Mouse (Mus musculus) adrenal gland, adult (tissue): ENCODE results near the gene Slc22a8.

Experiments
- DNase-seq, 2 experiments: peaks; one replicate each; pipeline ENCODE4 v3.0.0; 2022 to 2023; ENCODE audit warnings: low spot score in 1 of 2; ENCODE audit not compliant: inconsistent age in 2 of 2

Gene Slc22a8

DNA sequence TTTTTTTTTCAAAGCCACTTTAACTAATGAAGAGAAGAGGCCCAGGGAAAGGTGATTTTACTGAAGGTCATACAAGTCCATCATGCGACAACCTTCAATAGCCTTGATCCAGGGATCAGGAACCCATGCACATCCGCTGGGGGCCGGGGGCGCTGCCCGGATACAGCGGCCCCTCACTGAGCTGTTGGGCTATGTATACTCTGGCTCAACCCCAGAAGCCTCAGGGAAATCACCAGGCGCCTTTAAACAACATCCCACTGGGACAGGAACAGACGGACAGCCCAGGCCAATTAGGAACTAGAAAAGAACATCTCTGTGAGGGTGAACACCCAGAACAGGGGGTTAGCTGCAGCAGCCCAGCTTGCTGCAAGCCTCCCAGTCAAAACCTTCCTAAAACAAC lies at the start of gene Slc22a8:
Gene Slc22a8 (plus strand): TSS at position 301 of the 400 bp plus-strand sequence.
- no peak for DNase-seq

DNA sequence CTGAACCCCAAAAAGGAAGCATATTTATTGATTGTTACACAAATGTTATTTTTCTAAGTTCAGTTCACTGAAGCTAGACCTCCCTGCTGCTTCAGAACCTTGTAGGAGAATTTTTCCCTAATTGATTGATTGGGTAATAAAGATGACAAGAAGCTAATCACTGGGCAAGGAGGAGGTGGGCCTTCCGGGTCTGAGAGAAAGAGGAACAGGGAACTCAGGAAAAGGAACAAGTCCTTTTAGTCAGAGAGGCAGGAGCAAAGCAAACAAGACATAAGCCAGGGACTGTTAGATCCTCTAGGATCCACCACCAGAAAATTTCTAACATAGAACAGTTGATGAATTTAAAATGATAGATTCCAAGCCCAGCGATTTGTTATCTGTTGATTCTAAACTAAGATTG lies 32.2 kb upstream of the Slc22a8 start:
- DNase-seq: no peak

GRCm38 (mm10) chr19:8564021-8564420 lies 27.0 kb upstream of the Slc22a8 start:
- DNase-seq: no peak

- no peak for DNase-seq
Measured at GRCm38 (mm10) chr19:8564469-8564868, 26.6 kb upstream of the Slc22a8 start.

DNA sequence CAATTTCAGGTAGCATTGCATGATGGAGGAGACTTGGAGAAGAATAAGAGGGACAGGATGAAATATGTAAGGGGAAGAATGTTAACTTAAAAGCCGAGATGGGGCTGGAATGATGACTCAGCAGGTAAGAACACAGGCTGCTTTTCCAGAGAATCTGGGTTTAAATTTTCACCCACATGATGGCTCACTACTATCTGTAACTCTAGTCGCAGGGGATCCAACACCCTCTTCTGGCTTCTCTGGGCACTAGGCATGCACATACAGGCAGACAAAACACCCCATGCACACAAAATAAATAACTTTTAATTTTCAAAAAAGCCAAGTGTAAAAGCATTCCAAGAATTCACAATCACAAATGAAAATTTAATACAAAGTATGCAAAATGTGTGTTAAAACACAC lies 25.8 kb upstream of the Slc22a8 start:
- no peak for DNase-seq

GRCm38 (mm10) chr19:8565985-8566384 lies 25.1 kb upstream of the Slc22a8 start:
- DNase-seq: no peak

DNA sequence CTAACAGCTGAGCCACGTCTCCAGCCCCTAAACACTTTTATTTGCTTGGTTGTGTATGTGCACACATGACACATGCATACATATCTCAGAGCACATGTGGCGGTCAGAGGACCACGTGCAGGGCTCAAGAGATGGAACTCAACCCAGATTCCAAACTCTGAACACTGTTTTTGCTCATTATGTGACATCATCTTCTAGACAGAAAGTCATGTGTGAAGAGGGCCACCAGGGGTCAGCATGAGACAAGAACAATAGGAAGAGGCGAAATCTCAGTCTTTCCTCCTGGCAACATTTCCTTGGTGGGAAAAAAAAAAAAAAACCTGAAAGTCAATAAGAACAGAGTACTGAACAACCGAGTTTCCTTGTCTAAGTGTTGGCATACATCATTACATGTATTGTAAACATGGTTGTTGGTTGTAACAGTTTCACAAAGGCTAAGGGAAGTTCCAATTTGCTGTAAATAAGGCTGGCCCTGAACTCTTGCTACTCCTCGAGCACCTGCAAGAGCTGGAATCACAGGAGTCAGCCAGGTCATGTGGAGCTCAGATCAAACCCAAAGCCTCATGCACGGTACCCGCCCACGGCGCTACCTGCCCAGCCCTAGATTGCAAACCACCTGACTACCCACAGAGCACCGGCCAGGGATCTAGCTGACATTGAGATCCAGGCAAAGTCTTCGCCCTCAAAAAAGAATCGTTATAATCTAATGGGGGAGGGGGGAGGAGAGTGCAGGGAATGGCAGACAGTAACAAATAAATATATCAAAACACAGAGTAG lies 23.8 kb upstream of the Slc22a8 start:
- peak; percentile 20 to 55 for DNase-seq

DNA sequence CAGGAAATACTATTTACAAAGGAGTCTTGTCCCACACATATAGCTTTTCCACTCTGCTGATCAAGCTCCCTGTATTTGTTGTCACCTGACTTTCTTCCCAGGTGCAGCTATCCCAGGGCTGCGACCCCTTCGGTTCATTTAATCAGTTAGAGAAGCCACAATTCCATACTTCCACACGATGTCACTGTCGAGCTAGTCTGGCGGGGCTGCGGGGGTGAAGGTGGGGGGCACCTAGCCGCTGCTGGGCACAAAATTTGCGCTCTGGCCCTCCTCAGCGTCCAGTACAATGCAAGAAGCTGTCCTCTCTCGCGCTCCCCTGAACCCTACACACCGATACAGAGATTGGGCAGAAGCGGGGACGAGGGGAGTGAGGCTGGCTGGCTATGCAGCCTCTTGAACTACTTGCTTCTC lies 21.6 kb upstream of the Slc22a8 start:
- DNase-seq: peak in 1 of 2 experiments; percentile 44

GRCm38 (mm10) chr19:8570341-8571040 lies 20.6 kb upstream of the Slc22a8 start:
- no peak for DNase-seq

- peak in 1 of 2 experiments; percentile 39 for DNase-seq
Measured at GRCm38 (mm10) chr19:8571746-8572145, 19.3 kb upstream of the Slc22a8 start.

DNA sequence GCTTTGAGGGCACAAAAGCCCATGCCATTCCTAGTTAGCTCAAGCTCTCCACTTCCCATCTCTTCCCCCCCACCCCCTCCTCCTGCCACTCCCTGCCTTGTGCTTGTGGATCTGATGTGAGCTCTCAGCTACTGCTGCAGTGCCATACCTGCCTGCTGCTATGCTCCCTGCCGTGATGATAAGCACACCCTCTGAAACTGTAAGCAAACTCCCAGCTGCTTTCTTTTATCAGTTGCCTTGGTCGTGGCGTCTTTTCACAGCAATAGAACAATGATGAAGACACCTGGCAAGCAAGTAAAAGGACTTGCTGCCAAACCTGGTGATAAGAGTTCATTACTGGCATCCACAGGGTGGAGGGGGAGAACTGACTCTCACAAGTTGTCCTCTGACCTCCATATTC lies 18.6 kb upstream of the Slc22a8 start:
- no peak for DNase-seq

GRCm38 (mm10) chr19:8577432-8577831 lies 13.6 kb upstream of the Slc22a8 start:
- no peak for DNase-seq

GRCm38 (mm10) chr19:8578293-8578969 lies 12.6 kb upstream of the Slc22a8 start:
- peak; percentile 42 to 81 for DNase-seq

DNA sequence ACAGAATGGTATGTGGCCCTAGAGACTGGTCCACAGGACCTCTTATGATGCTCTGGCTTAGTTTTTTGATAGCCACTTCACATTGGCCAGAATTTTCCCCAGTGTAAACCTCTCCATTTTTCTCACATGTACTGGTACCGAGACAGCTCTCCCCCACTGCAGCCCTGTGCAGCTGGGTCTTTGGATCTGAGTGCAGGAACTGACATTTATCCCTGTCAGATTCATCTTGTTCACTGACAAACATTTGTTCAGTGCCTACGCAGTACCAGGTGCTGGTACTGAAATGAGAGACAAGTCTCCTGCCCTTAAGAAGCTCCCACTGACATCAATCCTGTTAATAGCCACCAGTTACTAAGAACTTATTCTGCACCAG lies 12.1 kb upstream of the Slc22a8 start:
- DNase-seq: no peak

DNA sequence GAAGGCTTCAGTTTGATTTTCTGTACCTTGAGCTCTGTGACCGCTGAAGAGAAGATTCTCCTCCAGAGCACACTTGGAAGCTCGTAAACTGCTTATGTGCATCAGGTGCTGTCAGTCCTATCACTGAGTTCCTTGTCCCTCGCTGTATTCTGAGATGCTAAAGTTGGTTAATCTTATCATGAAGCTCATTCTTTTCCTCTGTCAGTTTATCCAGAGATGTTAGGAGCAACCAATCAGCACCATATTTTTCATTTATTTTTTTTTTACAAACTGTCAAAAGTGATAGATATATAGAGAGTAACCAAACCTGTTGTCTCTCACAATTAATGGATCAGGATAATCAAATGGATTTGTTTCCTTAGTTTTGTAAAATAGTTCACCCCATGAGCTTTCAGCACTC lies 5.8 kb upstream of the Slc22a8 start:
- DNase-seq: no peak

DNA sequence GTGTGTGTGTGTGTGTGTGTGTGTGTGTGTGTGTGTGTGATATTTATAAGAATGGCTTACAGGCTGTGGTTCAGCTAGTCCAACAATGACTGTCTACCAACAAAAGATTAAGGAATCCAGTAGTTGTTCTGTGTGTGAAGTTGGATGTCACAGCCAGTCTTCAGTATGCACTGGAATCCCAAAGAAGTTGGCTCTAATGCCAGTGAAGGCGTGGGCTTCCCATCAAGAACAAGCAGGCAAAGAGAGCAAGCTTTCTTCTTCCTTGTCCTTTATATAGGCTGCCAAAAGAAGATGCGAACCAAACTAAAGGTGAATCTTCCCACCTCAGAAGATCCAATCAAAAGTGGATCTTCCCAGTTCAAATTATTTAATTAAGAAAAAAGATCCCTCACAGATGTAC lies 5.2 kb upstream of the Slc22a8 start:
- DNase-seq: no peak

DNA sequence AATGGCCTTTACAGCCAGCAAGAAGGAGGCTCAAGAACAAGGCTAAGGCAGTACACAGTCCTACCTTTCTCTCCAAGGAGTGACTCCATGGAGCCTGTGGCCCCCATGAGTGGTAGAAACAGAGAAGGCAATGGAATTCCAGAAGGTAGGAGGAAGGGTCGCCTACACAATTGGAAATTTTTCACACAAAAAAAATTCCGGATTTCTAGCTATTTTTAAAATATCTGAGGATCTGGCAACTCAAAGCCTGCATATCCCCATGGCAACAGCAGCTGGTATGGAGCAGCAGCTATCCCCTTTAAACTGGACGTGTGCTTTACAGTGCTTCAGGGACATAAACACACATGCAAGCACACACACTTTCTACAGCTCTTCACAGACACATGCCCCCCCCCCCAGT lies 4.7 kb upstream of the Slc22a8 start:
- no peak for DNase-seq

DNA sequence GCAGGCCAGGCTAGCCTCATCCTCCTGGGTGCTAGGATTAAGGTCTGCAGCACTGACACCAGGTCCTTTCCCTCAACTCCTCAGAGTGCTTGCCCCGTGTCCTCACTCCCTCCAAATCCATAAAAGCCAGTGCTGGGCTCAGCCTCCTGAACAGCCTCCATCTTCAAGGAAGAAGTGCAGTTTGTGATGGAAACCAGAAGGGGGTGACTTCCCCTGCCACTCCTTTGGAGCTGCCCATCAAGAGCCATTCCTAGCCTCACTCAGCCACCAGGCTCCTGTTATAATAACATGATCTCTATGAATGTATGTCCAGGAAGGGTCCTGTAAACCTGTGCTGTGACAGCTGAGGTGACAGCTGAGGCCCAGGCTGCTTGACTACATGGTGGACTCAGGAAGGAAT lies 3.7 kb upstream of the Slc22a8 start:
- no peak for DNase-seq

DNA sequence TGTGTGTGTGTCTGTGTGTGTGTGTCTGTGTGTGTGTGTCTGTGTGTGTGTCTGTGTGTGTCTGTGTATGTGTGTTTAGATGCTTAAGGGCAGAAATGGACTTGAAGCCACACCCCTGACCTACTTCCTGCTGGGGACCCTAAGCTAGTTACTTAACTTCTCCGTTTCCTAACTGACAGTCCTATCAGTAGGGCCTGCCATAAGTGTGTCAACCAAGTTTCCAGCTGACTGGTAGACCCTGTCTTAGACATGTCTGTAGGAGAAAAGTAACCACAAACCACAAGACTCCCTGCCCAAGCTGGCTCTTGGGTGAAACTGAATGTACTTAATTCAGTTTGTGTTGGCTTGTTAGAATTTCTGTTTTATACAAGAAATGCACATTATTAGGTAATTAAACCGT lies 1.1 kb downstream of the Slc22a8 start:
- no peak for DNase-seq

- no peak for DNase-seq
Measured at GRCm38 (mm10) chr19:8592873-8593408, 1.9 kb downstream of the Slc22a8 start.

GRCm38 (mm10) chr19:8593833-8594232 lies 2.8 kb downstream of the Slc22a8 start:
- DNase-seq: no peak

- no peak for DNase-seq
Measured at GRCm38 (mm10) chr19:8594518-8594917, 3.5 kb downstream of the Slc22a8 start.
